Mouse (Mus musculus) embryo, embryonic 11 days (tissue): ENCODE measurements around the gene Scfd2.

Source experiments
- DNase-seq: peaks from one replicate; pipeline ENCODE4 v3.0.0-alpha.2; 2015

Scfd2 gene

GRCm38 (mm10) chr5:74233808-74234207, 297.8 kb downstream of the Scfd2 start:
- DNase-seq = no peak

GRCm38 (mm10) chr5:74230525-74230924, 301.0 kb downstream of the Scfd2 start:
- DNase-seq = peak; percentile 38

DNA sequence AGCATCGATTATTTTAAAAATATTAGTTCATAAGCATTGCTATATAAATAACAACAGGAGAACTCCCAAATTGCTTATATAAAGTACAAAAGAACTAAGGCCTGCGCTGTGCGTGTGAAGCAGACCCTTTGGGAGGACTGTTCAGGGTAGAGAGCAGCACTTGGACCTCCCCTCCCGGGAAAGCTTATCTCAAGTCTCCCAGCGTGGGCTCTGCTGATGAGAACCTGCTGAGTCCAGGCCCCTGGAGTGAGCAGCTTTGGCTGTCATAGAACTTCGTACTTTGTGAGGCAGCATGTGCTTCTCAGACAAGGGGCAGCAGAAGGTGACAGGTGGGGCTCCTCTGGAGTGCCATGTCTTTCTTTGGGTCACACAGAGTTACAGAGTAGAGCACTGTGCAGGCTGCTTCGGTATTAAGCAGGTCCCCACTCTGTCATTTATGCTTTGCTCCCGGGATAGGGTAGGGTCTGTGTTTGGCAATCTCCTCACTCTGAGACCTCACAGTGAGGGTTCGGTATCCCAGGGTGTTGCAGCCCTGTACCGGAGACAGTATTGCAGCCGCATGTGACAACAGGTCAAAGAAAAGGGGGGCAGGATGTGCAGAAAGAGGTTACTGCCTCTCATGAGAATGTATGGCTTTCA, 301.7 kb downstream of the Scfd2 start:
- DNase-seq = no peak

GRCm38 (mm10) chr5:74228938-74229337, 302.6 kb downstream of the Scfd2 start:
- no peak for DNase-seq

GRCm38 (mm10) chr5:74227352-74227751, 304.2 kb downstream of the Scfd2 start:
- DNase-seq = no peak

GRCm38 (mm10) chr5:74226183-74226582, 305.4 kb downstream of the Scfd2 start:
- no peak for DNase-seq

- DNase-seq = no peak
Measured at GRCm38 (mm10) chr5:74224480-74224879, 307.1 kb downstream of the Scfd2 start.

GRCm38 (mm10) chr5:74222626-74223025, 308.9 kb downstream of the Scfd2 start:
- no peak for DNase-seq

- no peak for DNase-seq
Measured at GRCm38 (mm10) chr5:74218524-74218923, 313.0 kb downstream of the Scfd2 start.

DNA sequence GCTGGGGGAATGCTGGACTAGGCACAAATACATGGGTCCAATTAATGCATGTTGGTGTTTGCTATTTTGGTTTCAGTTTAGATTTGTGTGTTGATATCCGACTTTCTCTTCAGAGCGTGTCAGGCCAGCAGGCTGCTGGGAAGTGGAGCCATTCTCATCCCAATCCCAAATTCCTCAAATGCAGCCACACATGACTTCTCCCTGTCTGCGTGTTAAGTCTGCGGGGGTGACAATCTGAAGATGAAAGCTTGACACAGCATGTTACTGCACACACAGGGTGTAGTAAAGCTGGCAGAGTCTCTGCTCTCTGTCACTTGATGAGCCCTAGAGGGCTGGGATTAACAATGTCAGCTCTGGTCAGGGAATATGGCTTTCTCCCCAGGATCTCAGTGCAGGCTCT, 316.4 kb downstream of the Scfd2 start:
- DNase-seq = no peak

DNA sequence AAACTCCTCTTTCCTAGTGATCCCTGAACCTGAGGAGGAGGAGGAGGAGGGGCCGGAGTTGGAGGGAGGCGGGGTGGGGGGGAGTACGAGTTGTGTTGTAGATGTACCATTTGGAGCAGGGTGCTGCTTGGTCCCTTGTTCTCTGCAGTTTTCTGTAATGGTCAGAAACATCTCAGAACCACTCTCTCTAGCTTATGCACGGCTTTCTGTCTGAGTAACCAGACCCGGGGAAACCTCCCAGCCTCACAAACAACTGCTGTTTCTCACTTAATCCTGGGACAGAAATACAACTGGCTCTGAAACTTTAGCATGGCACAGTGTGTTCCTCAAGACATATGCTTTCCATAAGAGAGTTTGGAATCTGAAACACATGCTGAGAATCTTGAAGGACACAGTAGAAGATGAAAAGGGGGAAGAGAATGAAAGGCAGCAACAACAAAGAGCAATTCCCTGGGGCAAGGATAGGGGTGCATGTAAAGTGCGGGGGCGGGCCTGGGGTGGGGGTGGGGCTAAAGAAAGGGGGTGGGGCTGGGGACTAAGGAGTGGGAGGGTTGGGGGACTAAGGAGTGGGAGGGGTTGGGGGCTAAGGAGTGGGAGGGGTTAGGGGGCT, 317.0 kb downstream of the Scfd2 start:
- peak; percentile 81 for DNase-seq

- no peak for DNase-seq
Measured at GRCm38 (mm10) chr5:74211346-74211745, 320.2 kb downstream of the Scfd2 start.

GRCm38 (mm10) chr5:74209640-74210039, 321.9 kb downstream of the Scfd2 start:
- no peak for DNase-seq

GRCm38 (mm10) chr5:74208438-74208837, 323.1 kb downstream of the Scfd2 start:
- no peak for DNase-seq

DNA sequence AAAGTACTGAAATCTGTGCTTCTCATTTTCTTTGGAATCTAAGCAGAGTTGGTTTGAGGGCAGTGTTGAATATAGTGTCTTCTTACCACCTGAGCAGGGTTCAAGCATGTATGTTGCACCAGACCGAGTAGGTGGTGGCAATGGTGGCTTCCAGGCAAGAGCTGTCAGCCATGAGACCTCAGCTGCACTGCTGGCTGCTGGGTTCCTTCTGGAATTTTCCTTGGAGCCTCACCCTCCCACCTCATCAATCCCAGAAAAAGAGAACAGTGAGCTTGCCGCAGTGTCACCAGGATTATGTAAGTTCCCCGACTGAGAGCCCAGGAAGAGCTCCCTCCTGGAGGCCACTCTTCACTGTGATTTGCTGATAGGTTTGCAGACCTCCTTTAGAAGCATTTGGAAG, 324.4 kb downstream of the Scfd2 start:
- no peak for DNase-seq

- DNase-seq = no peak
Measured at GRCm38 (mm10) chr5:74206649-74207048, 324.9 kb downstream of the Scfd2 start.

GRCm38 (mm10) chr5:74206038-74206437, 325.5 kb downstream of the Scfd2 start:
- no peak for DNase-seq

- DNase-seq = peak; percentile 44
Measured at GRCm38 (mm10) chr5:74205509-74205908, 326.1 kb downstream of the Scfd2 start.

- DNase-seq = no peak
Measured at GRCm38 (mm10) chr5:74204465-74204864, 327.1 kb downstream of the Scfd2 start.

DNA sequence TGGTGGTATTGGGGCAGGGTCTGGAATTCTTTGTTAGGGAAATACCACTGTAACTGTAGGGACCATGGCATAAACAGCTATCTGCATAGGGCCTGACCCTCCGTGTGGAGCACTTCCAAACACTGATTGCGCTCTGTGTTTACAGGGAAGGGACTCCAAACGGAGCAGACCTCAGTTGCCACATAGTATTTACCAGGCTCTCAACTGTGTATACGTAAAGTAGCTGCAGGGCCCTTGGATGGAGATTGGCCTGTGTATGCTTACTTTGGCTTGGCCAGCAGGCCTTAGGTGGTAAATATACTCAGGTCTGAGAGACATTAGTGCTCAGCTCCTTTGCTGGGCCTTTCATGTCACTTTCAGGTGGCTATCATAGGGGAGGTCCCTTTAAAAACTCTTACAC, 329.0 kb downstream of the Scfd2 start:
- no peak for DNase-seq

DNA sequence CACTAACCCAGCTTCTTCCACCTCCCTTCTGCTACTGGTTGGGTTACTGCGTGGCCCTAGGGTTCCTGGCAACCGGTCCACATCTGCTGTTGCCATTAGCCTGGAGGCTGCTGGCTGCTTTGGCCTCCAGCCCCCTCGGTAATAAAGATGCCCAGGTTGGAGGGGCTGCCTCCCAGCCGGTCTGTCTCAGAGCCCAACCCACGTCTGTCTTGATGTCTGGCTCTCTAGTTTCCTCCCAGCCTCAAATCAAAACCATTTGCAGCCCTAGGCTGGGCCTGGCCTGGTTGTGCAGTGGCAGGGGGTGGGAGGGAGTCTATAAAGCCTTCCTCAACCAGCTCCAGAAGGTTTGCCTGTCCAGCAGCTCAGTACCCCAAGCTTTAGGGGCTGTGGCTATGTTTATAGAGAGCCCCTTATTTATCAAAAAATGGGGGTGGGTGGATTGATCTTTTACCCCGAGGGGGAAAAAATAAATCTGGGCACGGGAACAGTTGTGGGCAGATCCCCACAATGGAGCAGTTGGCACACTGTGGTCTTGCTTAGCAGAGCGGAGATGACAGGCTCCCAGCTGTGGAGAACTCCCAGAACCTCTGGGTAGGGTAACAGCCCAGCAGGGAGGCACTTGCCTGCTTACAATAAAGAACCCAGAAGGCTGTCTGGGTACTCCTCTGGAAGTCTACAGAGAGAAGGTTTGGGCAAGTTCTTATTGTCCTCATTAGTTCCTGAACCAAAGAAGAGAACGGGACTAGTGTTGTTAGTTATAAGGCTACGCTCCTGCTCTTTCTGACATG, 329.8 kb downstream of the Scfd2 start:
- DNase-seq = peak; percentile 79

GRCm38 (mm10) chr5:74200481-74200880, 331.1 kb downstream of the Scfd2 start:
- DNase-seq = no peak

- DNase-seq = no peak
Measured at GRCm38 (mm10) chr5:74199793-74200192, 331.8 kb downstream of the Scfd2 start.

DNA sequence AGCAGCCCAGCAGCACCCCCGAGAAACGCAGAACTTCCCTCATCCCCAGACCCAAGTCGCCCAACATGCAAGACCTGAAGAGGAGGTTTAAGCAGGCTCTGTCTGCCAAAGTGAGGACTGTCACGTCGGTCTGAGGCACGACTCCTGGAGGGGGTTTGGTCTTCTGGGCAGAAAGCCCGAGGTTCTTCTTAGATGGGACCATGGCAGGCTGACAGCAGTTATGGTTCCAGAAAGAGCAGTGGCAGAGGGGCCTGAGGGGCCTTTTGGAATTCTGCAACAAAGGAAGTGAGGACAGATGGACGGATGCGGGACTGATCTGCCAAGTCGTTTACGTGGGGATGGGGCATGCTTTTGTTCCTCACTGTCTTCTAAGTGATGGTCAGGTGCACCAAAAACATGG, 333.1 kb downstream of the Scfd2 start:
- no peak for DNase-seq
